Mouse (Mus musculus) left cerebral cortex, adult 2 months (tissue): ENCODE measurements around the gene Clec2g. TPM values are rescaled to one million over a fixed set of nuclear protein-coding genes. Genes with fewer than 3 reads are reported as not detected.
"Not testable (repeated sequence)": the region's sequence is repeated elsewhere in the genome, so short reads cannot be mapped to it uniquely, and the experiment has no call there.

Source experiments
- DNase-seq, 2 experiments: peaks; one replicate each; pipeline ENCODE4 v3.0.0; 2021 to 2022; ENCODE audit warnings: low spot score in 2 of 2, mixed read lengths in 1 of 2; ENCODE audit errors: extremely low spot score in 1 of 2
- H3K27ac ChIP-seq: fragments of 200-600 bp; 2 replicates; pipeline ENCODE4 v1.8.1; 2022
- H3K4me3 ChIP-seq: fragments of 200-600 bp; 2 replicates; pipeline ENCODE4 v1.8.1; 2022
- CTCF ChIP-seq: fragments of 200-600 bp; IDR thresholded peaks from 2 replicates; pipeline ENCODE4 v1.8.1; 2022; ENCODE audit warnings: antibody characterized with exemption, mild to moderate bottlenecking, moderate library complexity
- intact Hi-C: fragments of 180-260 bp; cut with DNase I; formaldehyde crosslinking; loops from one replicate; pipeline ENCODE4 v1.15.1; 2025
- microRNA-seq, 2 experiments: library from miRNA; unstranded; fragments of <30 nt; microRNA quantifications; one replicate each; pipeline ENCODE4 v1.2.0; 2021
- total RNA-seq, 2 experiments: library from RNA; stranded (reverse); gene quantifications; 2 replicates each; pipeline ENCODE4 v1.2.3; 2021

The Clec2g gene
- total RNA-seq, 2 experiments from 2014 or later, result 0.52 TPM; not detected in 1

DNA sequence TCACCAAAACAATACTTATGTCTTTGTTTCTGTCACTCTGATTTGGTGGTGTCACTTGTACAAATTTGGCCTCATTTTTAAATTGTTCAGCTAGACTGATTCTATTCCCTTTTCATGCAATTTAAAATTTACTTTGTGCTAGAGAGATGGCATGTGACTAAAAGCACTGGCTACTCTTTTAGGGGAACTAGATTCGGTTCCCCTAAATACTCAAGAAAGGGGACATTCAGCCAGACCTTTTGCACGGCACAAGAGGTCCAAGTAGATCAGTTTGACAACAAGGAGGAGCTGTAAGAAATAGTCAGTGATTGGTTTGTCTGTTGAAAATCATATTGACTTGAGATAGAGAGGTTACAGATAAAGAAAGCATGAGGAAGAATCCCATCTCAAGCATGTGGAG is 67.2 kb downstream of the Clec2g start:
- H3K4me3 ChIP-seq, result no peak overlapping the region
- no peak for DNase-seq
- TF ChIP-seq CTCF, result no peak
- no peak overlapping the region for H3K27ac ChIP-seq
- intact Hi-C loops, result no loop called here

DNA sequence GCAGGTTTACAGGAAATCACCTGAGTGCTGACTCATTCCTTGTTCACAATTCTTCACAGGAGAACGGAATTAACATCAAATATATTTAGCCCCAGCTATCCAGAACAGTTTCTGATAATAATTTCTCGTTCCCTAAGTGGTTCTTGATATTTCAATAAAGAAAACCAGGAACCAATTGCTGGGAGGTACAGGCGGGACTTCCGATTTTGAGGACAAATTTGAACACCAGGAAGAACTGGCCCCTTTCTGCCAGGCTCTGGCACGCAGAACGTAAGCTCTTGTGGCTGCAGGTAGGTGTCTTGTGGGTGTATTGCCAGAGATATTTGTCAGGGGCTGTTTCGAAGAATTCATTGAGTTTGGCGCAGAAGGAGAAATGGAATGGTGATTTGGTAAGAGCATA is 74.4 kb downstream of the Clec2g start:
- H3K4me3 ChIP-seq, result no peak overlapping the region
- no peak overlapping the region for H3K27ac ChIP-seq
- intact Hi-C loops, result no loop called here
- no peak for TF ChIP-seq CTCF
- DNase-seq, result no peak

DNA sequence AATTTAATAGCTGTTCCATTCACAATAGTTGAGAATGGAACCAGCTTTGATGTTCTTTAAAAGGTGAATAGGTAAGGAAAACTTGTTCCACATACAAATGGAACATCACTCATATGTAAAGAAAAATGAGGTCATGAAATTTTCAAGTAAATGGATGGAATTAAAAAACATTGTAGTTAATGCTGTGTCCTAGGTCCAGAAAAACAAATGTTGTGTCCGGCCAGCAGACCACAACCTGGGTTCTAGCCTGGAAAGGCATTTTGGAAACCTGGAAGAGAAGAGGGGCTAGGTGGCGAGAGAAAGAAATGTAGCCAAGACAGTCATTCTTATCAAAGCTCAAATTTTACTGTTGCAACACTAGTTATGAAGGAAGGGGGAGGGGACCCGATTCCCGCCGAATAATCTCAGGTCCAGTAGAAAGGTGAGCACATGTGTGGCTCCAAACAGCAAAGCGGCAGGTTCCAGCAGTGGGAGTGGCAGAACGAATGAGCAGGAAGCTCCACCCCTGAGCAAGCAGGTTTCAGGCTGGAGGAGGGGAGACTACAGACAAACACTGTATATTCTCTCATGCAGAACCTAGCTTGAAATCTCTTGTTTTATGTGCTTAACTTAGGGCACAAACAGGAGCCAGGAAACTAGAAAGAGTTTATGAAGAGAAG is 75.8 kb downstream of the Clec2g start:
- intact Hi-C loops, DNase-seq, H3K4me3 ChIP-seq, H3K27ac ChIP-seq: not testable (repeated sequence)

DNA sequence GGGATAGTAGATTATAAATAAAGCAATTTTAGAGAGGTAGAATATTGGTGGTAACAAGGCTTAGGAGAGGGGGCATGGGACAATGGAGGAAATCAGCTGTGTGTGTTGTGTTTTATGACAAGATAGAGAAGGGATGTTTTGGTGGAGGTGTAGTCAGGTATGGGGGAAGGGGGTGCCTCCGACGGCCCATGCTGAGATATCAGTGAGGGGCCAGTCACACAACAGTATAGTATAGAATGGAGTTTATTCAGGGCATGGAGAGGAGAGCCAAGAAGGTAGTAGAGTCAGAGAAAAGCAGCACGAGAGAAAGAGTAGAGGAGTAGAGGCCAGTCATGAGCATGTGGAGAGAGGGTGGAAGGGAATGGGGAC is 76.3 kb downstream of the Clec2g start:
- no peak overlapping the region for H3K4me3 ChIP-seq
- intact Hi-C loops, result no loop called here

DNA sequence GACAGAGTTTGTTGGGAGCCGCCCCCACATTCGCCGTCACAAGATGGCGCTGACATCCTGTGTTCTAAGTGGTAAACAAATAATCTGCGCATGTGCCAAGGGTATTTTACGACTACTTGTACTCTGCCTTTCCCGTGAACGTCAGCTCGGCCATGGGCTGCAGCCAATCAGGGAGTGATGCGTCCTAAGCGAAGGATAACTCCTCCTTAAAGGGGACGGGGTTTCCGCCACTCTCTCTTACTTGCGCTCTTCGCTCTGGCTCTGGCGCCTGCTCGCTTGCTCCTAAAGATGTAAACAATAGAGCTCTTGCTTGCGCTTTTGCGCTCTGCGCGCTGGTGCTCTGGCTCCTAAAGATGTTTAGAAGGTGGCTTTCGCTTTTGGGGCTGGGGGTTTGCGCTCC is 77.8 kb downstream of the Clec2g start:
- DNase-seq, intact Hi-C loops: not testable (repeated sequence)

More for the DNA sequence above, 76.3 kb downstream of the Clec2g start:
- no peak for DNase-seq
- no peak for TF ChIP-seq CTCF
- H3K27ac ChIP-seq, result no peak overlapping the region

DNA sequence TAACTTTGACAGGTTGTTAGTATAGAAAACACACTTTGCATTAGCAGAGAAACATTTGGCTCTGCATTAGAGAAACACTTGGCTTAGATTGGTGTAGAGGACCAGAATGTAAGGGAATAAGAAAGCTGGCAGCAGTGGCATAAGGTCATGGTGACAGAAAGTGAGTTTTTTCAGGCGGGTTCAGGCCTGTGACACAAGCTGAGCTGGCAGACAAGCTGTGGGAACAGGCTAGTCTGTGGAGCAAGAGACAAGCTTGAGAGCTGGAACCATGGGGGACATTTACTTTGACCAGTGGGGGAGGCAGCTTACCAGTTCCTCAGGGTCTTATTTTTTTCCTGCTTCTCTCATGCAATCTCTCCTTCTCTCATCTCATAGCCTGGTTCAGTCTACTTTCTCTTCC is 78.8 kb downstream of the Clec2g start:
- no peak overlapping the region for H3K27ac ChIP-seq
- no peak for DNase-seq
- intact Hi-C loops, result no loop called here
- H3K4me3 ChIP-seq, result no peak overlapping the region
- no peak for TF ChIP-seq CTCF

More for the DNA sequence above, 77.8 kb downstream of the Clec2g start:
- H3K4me3 ChIP-seq, H3K27ac ChIP-seq: not testable (repeated sequence)

DNA sequence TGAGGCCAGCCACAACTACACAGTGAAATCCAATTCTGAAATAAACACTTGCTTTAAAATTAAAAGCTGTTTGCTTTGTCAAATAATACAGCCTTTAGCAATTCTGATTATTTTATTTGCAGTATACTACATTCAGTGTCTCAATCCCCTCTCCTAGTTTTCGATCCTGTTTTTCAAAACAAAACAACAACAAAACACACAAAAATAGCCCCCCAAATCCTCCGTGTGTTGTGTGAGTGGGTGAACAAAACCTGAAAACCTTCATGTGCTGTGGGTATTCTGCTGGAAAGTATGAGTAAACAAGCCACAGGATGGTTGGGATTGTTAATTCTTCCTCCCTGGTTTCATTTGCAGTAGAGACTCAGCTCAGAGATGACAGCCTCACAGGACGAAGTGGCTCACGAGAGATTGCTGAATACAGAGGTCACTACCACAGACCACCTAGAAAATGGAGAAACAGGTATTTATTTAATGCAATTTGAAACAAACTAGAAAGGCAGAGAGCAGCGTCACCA is 79.6 kb downstream of the Clec2g start:
- H3K27ac ChIP-seq, result no peak overlapping the region
- no peak for DNase-seq
- intact Hi-C loops, result no loop called here
- H3K4me3 ChIP-seq, result no peak overlapping the region
- TF ChIP-seq CTCF, result no peak

DNA sequence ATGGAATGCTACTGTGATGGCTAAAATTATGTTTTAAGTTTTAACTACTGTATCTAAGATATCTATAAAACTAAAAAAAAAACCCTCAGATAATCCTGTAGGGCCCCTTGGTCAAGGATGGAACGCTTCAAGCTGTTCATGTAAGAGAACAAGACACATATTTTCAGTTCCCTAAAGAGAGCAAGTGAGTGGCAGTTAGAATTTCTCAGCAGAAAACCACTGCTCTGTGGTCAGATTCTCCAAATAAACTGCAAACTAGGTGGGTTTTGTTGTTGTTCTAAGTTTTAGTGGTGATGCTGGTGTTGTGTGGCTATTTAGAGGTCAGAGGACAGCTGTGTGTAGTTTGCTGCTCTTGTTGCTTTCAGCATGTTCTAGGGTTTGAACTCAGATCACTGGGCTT is 80.2 kb downstream of the Clec2g start:
- Histone ChIP-seq H3K4me3 (no peak overlapping the region), H3K27ac (no peak overlapping the region)
- TF ChIP-seq CTCF, result no peak
- DNase-seq, result no peak
- intact Hi-C loops, result no loop called here

DNA sequence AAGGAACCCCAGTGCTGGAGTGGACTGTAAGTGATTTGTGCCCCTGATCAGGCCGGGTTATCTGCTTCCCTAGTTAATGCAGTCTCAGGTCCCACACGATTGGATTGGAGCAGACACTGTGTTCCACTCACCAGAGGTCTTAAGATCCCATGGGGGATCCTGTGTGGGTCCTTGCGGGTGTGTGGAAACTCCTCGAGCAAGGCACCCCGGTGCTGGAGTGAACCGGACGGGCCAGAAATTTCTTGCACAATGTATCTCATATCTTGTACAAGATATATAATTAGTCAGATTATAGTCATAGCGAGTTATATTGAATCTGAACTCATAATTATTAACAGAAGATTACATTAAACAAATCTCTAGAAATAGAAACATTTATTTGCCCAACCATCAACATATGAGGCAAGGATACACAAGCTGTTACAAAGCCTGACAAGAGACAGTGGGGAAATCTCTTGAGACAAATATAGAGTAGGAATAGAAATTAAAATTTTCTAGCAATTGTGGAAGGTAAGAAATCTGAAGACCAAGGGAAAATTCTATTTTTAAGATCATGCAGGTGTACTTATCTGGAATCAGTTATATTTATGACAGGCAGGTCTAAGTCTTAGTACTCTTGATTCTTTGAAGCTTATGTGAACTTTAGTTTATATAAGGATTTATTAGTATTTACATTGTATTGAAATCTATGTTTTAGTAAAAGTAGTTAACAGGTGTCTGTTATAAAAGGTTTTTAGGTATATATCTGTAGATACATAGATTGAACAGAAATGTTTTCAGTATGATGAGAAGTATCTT is 93.5 kb downstream of the Clec2g start:
- intact Hi-C loops, result no loop called here
- H3K4me3 ChIP-seq, result no peak overlapping the region
- no peak for TF ChIP-seq CTCF
- H3K27ac ChIP-seq, result no peak overlapping the region
- DNase-seq, result no peak

DNA sequence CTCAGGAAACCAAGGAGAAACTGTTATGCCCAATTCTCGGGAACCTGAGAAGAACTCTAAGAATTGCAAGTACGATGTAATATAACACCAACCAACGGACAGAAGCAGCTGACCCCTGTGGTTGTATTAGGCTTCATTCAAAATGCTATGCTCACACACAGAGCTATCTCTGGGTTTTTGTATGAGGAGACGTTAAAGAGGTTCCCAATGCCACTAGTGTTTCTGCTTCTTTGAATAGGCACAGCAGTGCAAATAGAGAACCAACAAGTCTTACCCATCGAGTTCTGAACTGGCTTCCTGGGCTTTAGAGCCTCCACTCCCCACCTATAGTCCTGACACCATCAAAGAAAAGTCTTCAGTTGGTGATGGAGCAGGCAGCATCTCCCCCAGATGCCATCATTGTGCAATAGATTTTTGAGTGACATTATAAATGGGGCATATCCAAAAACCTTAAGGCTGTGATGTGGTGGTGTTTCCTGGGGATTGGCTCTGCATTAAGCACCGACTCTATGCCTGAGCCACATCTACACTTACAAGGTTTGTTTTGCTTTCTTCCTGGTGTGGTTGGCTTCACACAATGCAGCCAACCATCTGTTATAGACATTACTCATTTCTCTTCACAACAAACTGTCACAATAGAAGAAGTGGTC is 96.1 kb downstream of the Clec2g start:
- intact Hi-C loops, result no loop called here
- H3K4me3 ChIP-seq, result no peak overlapping the region
- H3K27ac ChIP-seq, result no peak overlapping the region
- DNase-seq, result no peak
- TF ChIP-seq CTCF, result no peak

DNA sequence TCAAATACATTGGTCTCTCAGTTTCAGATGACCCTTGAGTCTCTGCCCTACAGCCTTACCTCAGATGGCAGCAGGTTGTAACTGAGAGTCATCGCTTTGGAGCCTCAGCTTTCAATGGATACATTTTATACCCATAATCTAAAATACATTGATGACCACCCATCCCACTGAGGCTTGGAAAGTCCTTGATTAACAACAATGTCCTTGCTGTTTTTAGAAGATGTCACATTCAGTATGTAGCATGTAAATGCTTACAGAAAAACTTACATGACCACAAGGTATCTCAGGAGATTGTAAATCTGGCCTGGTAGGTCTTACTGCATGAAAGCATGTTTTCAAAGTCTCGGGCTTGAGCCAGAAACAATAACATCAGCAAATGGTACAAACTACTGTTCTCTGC is 96.8 kb downstream of the Clec2g start:
- no peak overlapping the region for H3K27ac ChIP-seq
- no peak for TF ChIP-seq CTCF
- no peak overlapping the region for H3K4me3 ChIP-seq
- no peak for DNase-seq
- intact Hi-C loops, result no loop called here

DNA sequence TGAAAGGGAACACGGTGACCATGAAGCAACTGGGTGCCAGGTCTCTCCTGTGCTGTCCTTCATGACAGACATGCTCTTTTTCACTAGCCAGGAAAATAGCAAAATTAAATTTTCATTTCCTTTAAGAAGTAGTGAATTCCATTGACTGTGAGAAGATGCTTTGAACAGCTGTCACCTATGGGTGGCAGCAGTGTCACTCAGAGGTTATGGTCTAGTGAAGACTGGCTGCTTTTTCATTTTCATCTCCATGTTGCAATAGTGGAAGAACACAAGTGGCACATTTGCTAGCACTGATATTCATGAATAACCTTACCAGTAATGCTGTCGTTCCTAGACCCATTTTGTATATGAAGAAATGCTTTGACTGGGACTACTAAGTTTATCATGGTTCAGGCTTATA is 99.2 kb downstream of the Clec2g start:
- DNase-seq, result no peak
- no peak overlapping the region for H3K27ac ChIP-seq
- no peak overlapping the region for H3K4me3 ChIP-seq
- peak; percentile 34 for TF ChIP-seq CTCF
- intact Hi-C loops, result no loop called here

Small RNA genes within 50 kb of the gene (microRNA-seq; reads per million reads assigned to microRNA genes)
- gene Gm27336 (0 reads per million in 2 experiments), gene Mir7649 (0 reads per million in 2 experiments)

Other genes starting within 250 kb of the Clec2g start
- not detected for gene Klrb1, start 211.3 kb upstream of the Clec2g start, total RNA-seq
- gene Klrb1c, start 145.2 kb upstream of the Clec2g start, total RNA-seq, result not detected
- gene Gm44511, start 108.1 kb upstream of the Clec2g start, total RNA-seq, result not detected
- not detected for gene Klrb1b, start 108.0 kb upstream of the Clec2g start, total RNA-seq
- gene Clec2i, start 46.8 kb upstream of the Clec2g start, total RNA-seq, result not detected
- gene BC035044, start 43.3 kb upstream of the Clec2g start, total RNA-seq, result 1 to 10 TPM in 1 of 2 experiments, under 1 TPM in 1; 0.94 to 1.5 TPM
- gene Klrb1f, start 111.5 kb downstream of the Clec2g start, total RNA-seq, result not detected
- gene Clec2e, start 166.5 kb downstream of the Clec2g start, total RNA-seq, result not detected
- gene Clec2d, start 246.2 kb downstream of the Clec2g start, total RNA-seq, result 1 to 10 TPM; 4.7 to 8.4 TPM